Mouse (Mus musculus): Measurements from ENCODE around the gene Mre11a.

The Mre11a gene

DNA sequence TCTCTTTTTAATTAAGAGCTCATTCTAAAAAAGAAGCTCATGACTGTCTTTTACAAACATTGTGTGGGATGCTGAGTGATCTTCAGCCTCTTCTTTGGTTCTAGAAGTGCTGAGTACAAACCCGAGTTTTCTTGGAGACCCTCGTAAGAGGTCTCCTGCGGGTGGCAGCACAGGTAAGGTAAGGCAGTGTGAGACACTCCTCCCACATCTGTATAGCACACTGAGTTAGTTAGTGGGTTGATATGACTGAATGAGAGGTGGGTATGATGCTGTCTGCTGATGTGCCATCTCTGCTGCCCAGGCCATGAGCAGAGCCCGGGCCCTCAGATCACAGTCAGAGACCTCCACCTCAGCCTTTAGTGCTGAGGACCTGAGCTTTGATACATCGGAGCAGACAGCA lies 40.4 kb downstream of the Mre11a start:
- DNase-seq (ENCODE audit: low spot score), result no peak

DNA sequence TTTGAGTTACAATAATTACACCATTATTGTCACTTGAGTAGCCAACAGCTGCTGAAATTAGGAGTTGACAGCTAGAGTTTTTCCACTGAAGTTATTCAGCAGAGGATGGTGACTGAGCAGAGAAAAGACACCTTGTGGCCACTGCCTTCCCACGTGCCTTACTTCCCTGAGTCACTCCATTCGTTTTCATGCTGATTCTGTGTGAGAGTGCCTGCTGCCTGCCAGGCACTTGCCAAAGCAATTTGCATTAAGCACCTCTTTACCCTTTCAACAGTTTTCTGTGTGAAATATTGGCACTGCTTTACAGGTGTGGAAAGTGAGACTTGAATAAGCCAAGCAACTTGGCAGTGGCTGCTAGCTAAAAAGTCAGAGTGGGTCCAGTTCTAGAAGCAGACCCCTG lies 43.4 kb downstream of the Mre11a start:
- DNase-seq (ENCODE audit: low spot score), result no peak

DNA sequence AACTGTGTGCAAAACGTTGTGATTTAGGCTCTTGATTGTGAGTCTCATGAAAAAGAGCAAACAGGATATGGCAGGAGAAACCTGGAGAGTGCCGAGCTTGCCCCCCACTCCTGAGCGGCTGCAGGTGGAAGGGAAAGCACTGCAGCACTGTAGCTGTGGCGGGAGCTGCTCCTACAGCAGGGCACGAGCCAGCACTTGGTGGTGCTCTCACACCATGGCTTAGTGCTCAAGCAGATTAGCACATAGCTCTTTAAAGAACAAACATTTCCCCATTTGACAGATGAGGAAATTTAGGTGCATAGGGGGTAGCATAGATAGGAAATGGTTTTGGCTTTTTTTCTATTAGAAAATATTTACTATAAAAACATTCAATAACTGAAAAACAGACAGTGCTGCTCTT lies 47.6 kb downstream of the Mre11a start:
- DNase-seq (ENCODE audit: low spot score), result no peak

DNA sequence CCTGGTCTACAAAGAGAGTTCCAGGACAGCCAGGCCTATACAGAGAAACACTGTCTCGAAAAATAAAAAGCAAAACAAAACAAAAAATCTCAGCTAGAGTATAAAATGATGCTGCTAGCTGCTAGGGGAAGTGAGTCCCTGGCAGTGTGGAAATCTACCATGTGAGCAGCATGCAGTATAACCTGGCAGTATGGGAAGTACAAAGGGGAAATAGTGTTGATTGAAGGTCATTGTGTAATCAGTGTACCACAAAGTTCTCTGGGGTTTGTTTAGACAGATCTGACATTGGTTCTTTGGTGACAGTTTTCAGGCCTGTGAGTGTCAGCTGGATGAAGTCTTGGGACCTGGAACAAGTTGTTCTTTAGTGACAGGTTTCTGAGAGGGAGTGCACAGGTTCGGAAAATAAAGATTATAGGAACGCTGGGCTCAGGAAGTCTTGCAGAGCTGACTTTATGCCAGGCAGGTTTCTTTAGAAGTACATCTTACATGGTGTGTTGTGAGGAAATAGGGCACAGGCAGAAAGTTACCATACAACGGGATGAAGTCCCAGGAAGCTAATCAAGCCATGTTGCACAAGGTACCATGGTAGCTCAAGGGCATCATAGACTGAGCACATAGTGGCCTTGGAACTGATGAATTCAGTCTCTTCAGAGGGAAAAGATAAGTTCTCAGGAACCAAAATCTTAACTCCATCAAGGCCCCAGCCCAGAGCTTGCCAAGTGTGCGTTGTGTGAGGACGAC lies 51.1 kb downstream of the Mre11a start:
- no peak for DNase-seq (ENCODE audit: low spot score)

DNA sequence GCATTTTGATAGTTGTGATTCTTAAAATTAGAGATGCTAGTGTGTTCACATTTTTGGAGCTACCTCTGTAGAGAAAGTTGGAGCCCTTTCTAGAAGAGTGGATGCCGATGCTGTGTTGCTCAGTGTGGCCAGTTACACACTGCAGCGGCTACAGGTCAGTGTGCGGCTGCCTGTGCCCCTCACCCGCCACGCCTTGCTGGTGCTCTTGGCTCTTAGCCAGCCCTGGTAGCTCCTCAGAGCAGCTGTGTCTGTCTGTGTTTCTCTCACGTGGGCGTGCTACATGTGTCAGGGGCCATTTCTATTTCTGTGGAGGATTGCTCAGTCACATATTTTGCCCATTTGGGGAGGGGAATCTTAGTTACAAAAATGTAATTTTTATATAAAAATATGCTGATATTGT lies 55.1 kb downstream of the Mre11a start:
- no peak for DNase-seq (ENCODE audit: low spot score)

DNA sequence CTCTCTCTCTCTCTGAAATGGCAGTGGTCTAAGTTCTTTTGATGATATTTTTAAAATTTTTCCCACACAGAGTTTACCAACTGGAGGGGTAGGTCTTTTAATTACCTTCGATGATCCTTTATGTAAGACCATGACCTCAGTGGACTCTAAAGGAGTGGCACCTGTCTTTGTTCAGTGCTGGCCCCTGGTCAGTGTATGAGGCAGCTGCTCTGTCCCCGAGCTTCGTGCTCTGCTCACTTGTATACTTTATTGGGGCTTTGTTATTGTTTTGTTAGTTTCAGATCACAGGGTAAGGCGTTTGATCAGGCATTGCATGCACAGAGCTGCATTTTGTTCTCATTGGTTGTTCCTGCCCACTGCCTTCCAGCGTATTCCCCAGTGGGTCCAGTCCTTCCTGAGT lies 55.5 kb downstream of the Mre11a start:
- DNase-seq (ENCODE audit: low spot score), result no peak

DNA sequence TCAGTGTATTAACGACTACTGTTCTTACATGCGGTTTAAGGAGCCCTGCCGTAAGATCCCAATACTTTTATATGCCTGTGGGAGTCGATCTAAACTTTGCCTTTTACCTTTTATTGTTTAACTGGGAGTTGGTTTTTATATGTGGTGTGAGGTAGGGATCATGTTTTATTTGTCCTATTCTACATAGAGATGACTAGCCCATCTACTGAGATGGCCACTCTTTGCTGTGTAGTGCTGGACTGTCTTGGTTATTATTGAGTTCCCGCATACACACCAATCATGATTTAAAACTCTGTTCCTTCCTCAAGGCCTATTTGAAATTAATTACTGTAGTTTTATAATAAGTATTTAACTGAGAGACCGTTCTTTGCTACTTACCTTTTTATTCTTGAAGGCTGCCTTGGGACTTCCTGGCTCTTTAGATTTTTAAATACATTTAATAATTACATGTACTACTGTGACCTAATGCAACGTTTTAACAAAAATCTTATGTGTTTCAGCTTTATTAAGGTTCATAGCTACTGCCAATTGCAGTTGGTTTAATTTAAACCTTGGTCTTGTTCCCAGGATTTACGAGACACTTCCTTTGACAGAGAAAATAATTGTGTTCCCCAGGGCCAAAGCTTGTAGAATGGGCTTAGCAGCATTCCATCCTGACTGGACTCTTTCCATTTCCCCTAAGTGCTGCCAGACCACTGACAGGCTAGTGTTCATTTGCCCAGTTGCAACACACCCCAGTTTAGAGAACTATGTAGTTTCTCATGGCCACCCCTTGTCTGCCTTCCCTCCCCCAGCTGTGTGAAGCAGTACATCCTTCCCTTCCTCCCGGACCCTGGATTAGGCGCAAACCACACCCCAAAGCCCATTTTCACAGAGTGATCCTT lies 57.7 kb downstream of the Mre11a start:
- no peak for DNase-seq (ENCODE audit: low spot score)

DNA sequence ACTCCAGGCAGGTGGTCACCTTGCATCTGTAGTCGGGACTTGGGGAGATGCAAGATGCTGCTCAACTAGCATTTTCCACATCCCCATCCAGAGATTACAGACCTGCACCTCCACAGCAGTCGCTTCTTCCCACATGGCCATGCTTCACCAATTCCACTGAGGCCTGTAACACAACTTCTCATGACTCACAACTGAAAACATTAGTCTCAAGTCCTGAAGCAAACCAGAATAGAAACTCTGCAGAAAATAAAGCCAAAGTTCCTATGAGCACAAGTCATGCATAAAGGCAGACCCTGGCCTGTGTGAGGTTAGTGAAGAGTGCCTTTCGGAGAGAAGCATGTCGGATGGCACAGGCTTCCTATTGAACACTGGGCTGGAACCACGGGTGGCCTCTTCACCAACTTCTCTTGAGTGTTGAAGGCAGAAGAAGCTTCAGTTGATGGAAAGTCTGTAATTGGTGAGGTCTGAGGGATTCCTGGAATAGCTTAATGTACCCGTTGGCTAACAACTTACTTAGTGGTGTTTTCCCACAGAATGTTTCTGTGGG lies 58.9 kb downstream of the Mre11a start:
- no peak for DNase-seq (ENCODE audit: low spot score)

DNA sequence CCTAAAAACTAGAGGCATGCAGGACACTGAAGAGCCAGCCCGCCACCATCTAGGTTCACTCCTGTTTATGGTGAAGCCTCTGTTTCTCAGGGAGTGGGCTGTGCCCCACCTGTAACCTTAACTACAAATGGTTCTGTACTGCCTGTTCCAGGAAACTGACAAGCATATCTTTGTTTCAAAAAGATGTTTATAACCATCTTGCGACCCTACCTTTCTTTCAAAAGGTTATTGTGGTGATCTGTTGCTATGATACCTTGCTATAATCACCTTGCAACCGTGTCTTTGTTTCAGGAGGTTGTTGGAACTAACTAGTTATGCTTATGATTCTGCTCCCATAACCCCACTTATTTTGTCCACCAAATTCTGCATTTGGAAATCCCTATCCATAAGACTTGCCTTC lies 59.4 kb downstream of the Mre11a start:
- DNase-seq (ENCODE audit: low spot score), result no peak

DNA sequence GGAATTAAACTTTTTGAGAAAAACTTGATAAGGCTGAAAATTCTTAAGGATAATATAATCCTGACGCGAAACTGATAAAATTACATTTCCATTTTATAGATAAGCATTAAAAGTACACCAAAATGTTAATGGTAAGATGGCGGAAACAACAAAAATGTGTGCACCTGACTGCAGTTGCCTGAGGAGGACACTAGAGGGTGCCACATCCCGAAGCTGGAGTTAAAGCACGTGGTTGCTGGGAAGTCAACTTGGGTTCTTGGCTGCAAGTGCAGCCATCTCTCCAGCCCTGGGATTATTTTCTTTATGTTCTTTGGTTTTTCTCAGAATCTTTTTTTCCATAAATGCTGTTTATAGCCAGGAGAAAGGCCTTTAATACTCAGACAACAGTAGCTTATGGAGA lies 62.0 kb downstream of the Mre11a start:
- no peak for DNase-seq (ENCODE audit: low spot score)

DNA sequence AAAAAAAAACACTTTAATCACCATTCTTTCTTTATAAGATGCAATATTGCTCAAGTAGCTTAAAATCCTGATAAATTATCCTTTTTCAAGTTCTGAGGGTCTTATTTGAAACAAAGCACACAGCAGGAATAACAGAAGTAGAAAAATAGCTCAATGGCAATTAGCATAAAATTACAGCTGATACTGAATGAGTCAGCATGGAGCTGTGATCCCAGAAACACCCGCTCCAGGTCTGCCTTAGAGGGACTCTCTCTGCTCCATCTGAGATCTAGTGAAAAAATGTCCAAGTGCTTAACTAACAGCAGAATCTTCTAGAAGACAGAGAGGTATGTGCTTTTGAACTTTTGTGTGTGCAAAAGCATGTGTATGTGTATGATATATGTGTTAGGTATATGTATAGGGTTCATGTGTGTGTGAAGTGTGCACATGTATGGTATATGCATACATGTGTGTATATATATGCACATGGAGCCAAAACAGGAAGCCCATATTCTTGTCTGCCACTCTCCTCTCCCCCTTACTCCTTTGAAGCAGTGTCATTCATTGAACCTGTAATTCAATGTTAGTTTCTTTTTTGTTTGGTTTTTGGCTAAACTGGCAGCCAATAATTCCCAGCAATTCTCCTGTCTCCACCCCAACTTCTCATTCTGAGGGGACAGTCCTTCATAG lies 63.9 kb downstream of the Mre11a start:
- no peak for DNase-seq (ENCODE audit: low spot score)

DNA sequence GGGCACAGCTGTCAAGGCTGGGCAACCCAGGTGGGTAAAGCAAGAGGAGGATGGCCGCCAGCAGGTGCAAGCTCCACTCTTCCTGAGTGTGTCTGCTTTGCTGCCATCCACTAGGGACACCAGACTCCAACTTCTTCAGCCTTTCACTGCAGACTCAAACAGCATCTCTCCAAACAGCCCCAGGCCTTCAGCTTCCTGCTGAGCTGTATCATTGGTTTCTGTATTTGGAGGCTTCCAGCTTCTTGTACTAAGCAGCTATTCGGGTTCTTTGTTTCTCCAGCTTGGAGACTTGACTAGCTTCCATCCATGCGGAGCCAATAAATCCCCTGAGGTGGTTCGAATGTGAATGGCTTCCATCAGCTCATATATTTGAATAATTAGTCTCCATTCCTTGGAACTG lies 70.1 kb downstream of the Mre11a start:
- no peak for DNase-seq (ENCODE audit: low spot score)

DNA sequence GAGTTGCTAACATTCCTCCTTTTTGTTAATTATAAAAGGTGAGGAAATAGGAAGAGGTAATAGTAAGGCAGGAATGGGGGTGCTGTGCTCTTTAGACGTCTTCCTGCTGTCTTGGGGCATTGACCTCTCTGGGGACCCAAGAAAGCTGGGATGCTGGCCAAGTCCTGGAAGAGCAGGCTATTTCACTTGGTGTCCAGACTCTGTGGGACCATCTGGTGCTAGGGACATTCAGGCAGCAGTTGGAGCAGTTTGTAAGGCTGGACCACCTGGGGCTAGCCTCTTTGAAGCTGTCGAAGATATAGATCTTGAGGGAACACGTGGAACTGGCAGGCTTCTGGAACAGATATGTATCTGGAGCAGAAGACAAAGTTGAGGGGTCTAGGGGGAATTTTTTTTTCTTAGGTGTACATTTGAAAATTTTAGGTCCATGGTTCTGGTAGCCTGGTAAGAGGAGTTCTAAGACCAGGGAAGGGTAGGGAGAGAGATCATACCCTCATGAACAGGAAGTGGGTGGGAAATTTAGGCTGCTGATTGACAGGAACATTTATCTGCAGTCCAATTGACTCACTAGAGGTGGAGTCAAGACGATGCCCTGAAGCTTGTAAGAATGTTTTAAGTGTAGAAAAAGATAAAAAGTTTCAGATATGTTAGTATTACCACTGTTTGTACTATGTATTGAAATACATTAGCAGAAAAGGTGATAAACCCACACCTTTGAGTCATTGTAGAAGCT lies 72.6 kb downstream of the Mre11a start:
- no peak for DNase-seq (ENCODE audit: low spot score)

DNA sequence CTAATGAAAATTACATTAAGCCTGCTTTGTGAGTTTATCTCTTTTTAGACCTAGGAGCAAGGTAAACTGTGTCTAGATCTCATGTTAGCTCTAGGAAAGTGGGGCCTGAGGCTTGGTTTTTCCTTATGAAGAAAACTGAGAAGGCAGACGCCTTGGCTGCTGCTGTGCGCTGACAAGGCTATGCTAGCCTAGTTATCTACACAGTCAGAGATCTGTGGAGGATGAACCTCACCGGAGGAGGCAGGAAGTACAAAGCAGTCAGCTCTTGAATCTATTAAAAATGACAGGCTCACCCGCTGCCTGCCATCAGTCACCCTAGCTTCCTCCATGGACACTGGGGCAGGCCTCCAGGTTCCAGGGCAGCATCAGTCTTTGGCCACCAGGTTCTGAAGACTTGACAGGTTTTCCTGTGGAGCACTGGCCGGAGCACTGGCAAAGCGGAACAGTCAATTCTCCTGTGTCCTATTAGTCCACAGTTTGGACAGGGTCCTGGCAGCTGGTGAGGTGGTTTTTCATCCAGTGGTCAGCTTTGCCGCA lies 73.8 kb downstream of the Mre11a start:
- no peak for DNase-seq (ENCODE audit: low spot score)

DNA sequence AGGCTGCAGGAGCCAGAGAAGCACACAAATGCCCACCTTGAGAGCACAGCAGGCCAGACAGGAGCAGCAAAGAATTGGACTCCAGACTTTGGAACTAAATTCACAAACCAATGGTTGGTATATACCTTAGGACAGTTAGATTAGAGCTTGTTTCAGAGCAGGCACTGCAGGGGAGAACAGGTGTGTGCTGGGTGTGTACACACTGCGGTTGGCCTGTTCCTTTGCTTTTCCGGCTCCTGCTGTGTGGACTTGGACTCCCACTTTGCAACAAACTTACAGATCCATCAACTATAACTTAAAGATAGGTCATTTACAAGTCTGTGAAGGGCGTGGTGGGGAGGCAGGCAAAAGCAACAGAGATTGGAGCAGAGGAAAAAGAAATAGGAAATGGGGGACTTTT lies 74.3 kb downstream of the Mre11a start:
- no peak for DNase-seq (ENCODE audit: low spot score)

DNA sequence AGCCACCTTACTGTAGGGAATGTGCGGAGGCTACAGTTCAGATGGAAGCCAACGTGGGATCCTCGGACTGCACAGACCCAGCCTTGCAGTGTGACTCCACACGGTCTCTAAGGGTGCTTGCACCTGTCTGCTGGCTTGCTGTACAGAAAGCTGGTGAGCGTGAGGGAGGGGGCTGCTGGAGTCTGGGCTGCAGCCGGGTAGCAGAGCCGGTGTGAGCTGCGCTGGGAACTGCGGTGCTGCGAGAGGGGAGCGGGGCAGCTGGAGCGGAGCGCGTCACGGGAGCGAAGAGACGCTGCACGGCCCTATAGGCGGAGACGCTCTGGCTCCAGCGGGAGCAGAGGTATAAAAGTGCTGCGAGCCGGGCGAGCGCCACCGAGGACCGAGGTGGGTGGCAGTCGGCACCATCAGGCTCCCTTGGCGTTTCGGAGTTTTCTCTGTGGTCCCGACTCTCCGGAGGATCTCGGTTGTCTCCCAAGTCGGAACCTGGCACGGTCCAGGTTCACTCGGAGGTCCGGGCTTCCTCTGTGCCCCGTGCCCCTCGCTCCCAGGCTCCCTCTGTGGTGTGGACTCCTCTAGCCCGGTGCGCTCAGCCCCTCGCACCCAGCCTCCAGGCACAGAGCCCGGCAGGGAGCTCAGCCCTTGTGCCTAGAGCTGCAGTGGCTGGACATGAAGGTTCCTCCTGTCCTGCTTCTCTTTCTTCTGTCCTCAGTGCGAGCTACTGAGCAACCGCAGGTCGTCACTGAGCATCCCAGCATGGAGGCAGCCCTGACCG lies 75.6 kb downstream of the Mre11a start, which contains the start of gene Gpr83:
Gene Gpr83, plus strand, starts transcription at position 343 of the 772 bp plus-strand sequence.
- no peak for DNase-seq (ENCODE audit: low spot score)

DNA sequence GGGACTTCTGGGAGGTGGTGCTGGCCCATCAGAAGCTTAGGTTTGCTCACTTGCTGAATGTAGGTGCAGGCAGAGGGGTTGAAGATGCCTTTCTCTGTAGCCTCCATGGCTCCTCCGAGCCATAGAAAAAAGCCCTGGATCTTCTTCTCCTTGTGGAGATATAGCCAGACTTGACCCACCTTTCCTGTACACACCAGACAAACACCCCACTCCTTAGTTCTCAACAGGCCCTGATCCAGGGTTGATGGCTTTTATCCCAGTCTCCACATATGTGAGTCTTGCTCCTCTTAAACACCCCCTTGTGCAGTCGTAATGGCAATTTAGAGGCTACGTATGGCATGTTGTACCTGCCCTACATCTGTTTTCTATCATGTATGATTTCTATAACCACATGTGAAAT lies 78.7 kb downstream of the Mre11a start:
- no peak for DNase-seq (ENCODE audit: low spot score)

DNA sequence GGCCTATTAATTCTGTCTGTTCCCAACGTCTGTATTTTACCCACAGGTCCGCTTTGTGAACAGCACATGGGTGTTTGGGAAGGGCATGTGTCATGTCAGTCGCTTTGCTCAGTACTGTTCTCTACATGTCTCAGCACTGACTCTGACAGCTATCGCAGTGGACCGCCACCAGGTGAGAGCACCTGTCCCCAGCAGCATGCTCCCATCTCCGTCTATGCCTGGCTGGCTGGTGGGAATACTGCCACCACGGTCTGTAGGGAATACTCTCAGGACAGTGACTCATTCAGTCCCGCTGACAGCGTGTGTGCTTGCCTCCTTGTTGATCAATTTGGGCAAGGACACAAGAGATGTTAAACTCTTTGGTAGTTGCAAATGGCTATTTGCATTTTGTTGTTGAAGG lies 80.3 kb downstream of the Mre11a start:
- DNase-seq (ENCODE audit: low spot score), result no peak

DNA sequence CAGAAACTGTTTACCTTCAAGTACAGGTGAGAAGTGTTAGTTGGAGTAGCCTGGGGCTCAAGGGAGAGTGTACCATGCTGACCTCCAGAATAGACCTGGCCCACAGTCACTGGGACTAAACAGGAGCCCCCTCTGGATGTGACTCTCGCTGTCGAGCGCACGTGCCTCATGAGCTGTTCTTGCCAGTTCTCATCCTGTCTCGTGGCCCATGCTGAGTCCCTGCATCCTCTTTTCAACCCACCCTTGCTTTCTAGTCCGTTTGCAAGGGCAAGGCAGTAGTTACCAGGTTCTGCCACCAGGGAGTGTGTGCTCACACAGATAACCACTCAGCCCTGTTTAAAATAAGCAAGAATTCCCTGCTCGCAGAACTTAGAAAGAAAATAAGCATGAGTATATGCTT lies 82.5 kb downstream of the Mre11a start:
- no peak for DNase-seq (ENCODE audit: low spot score)

DNA sequence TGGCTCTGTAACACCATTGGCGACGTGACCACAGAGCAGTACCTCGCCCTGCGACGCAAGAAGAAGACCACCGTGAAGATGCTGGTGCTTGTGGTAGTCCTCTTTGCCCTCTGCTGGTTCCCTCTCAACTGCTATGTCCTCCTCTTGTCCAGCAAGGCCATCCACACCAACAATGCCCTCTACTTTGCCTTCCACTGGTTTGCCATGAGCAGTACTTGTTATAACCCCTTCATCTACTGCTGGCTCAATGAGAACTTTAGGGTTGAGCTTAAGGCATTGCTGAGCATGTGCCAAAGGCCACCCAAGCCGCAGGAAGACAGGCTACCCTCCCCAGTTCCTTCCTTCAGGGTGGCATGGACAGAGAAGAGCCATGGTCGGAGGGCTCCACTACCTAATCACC lies 83.9 kb downstream of the Mre11a start:
- no peak for DNase-seq (ENCODE audit: low spot score)

DNA sequence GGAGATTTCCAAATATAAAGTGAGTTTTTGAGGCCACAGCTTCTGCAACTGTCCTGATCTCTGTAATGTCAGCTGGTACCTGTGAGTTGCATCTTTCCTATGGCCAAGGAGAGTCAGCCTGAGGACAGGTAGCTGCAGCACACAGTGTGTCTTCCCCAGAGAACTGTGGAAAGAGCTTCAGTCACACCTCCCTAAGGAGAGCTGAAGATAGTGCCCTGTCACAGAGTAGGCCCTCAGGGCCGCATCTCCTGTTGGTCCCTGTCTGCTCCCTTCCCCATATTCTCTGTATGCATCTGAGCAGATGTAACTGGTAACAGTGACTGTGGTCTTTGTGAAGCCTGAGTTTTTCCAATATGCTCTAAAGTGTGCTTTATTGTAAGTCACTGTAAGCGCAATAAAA lies 85.9 kb downstream of the Mre11a start:
- DNase-seq (ENCODE audit: low spot score), result no peak

All from urinary bladder, postnatal 25 days (tissue).